Mouse (Mus musculus) midbrain, embryonic 15.5 days (tissue): Measurements from ENCODE around the gene Cyfip1. TPM values are rescaled to one million over a fixed set of nuclear protein-coding genes. Genes with fewer than 3 reads are reported as not detected.
"Not testable (repeated sequence)": the region's sequence is repeated elsewhere in the genome, so short reads cannot be mapped to it uniquely, and the experiment has no call there.

Experiments used
- ATAC-seq: fragments of 200-750 bp; cut with Nextera tagmentation; replicated peaks from 2 replicates; pipeline ENCODE4 v1.8.0; 2017; ENCODE audit warnings: moderate TSS enrichment
- H3K27ac ChIP-seq: fragments of 300-500 bp; sonication (generic); 2 replicates; pipeline ENCODE4 v1.5.1; 2015; ENCODE audit warnings: mild to moderate bottlenecking, inconsistent platforms
- H3K27me3 ChIP-seq: fragments of 300-500 bp; sonication (generic); replicated peaks from 2 replicates; pipeline ENCODE4 v1.6.1; 2015; ENCODE audit warnings: inconsistent platforms
- H3K36me3 ChIP-seq: fragments of 300-500 bp; sonication (generic); replicated peaks from 2 replicates; pipeline ENCODE4 v1.6.1; 2015; ENCODE audit warnings: inconsistent platforms
- H3K4me1 ChIP-seq: fragments of 300-500 bp; sonication (generic); 2 replicates; pipeline ENCODE4 v1.6.1; 2015; ENCODE audit warnings: inconsistent platforms
- H3K4me2 ChIP-seq: fragments of 300-500 bp; sonication (generic); 2 replicates; pipeline ENCODE4 v1.6.1; 2015; ENCODE audit warnings: inconsistent platforms, mild to moderate bottlenecking, moderate library complexity
- H3K4me3 ChIP-seq: fragments of 300-500 bp; sonication (generic); 2 replicates; pipeline ENCODE4 v1.5.1; 2015; ENCODE audit warnings: mild to moderate bottlenecking, inconsistent platforms
- H3K9ac ChIP-seq: fragments of 300-500 bp; sonication (generic); 2 replicates; pipeline ENCODE4 v1.6.1; 2015; ENCODE audit warnings: mild to moderate bottlenecking, inconsistent platforms
- H3K9me3 ChIP-seq: fragments of 300-500 bp; sonication (generic); 2 replicates; pipeline ENCODE4 v1.6.1; 2016; ENCODE audit warnings: inconsistent platforms
- WGBS: fragments of 180-500 bp; shearing (Covaris S2); methylation state at CpG from one replicate; pipeline ENCODE4 v1.1.7; 2015; ENCODE audit warnings: mixed read lengths; 5-methylcytosine and 5-hydroxymethylcytosine counted together
- polyA plus RNA-seq: library from polyadenylated mRNA; unstranded; fragments of >200 nt; fragmentation: Nextera tagmentation; extraction: Ambion mirVana; gene quantifications from 2 replicates; pipeline ENCODE4 v1.2.1, GENCODE M21; 2015

The Cyfip1 gene
- polyA plus RNA-seq, 1 experiment from 2014 or later, result 47.6 TPM

GRCm38 (mm10) chr7:55909519-55909918 is 68.0 kb downstream of the Cyfip1 start:
- H3K4me3 ChIP-seq, result no peak overlapping the region
- no peak overlapping the region for H3K27ac ChIP-seq
- H3K4me1 ChIP-seq, result no peaks in the 10 kb centered on the region
- no peaks in the 10 kb centered on the region for H3K27me3 ChIP-seq
- ATAC-seq, result no peak
- H3K9ac ChIP-seq, result no peak overlapping the region
- H3K9me3 ChIP-seq, result no peaks in the 10 kb centered on the region
- H3K4me2 ChIP-seq, result no peak overlapping the region
- H3K36me3 ChIP-seq, result peaks cover 53% of the 10 kb centered on the region
- 100% methylated on average over 1 of the region's 1 CpGs for WGBS

- H3K36me3 ChIP-seq, result peaks cover 47% of the 10 kb centered on the region
- no peak overlapping the region for H3K4me3 ChIP-seq
- H3K4me2 ChIP-seq, result no peak overlapping the region
- H3K9ac ChIP-seq, result no peak overlapping the region
- no peak for ATAC-seq
- H3K27me3 ChIP-seq, result no peaks in the 10 kb centered on the region
- WGBS, result 90% methylated on average over 2 of the region's 2 CpGs
- H3K27ac ChIP-seq, result no peak overlapping the region
- H3K9me3 ChIP-seq, result no peaks in the 10 kb centered on the region
- no peaks in the 10 kb centered on the region for H3K4me1 ChIP-seq
Observed at GRCm38 (mm10) chr7:55910356-55910755, 68.8 kb downstream of the Cyfip1 start.

- WGBS, result 83% methylated on average over 8 of the region's 8 CpGs
- Histone ChIP-seq H3K36me3 (peaks cover 38% of the 10 kb centered on the region), H3K4me3 (no peak overlapping the region), H3K9ac (no peak overlapping the region), H3K27ac (no peak overlapping the region), H3K27me3 (no peaks in the 10 kb centered on the region), H3K4me1 (no peaks in the 10 kb centered on the region), H3K9me3 (no peaks in the 10 kb centered on the region), H3K4me2 (no peak overlapping the region)
- ATAC-seq, result no peak
Observed at GRCm38 (mm10) chr7:55911371-55911770, 69.8 kb downstream of the Cyfip1 start.

GRCm38 (mm10) chr7:55912118-55912517 is 70.6 kb downstream of the Cyfip1 start:
- Histone ChIP-seq H3K4me3 (no peak overlapping the region), H3K4me2 (no peak overlapping the region), H3K27ac (no peak overlapping the region), H3K27me3 (no peaks in the 10 kb centered on the region), H3K9me3 (no peaks in the 10 kb centered on the region), H3K4me1 (no peaks in the 10 kb centered on the region), H3K36me3 (peaks cover 41% of the 10 kb centered on the region), H3K9ac (no peak overlapping the region)
- WGBS, result 94% methylated on average over 5 of the region's 5 CpGs
- ATAC-seq, result no peak

GRCm38 (mm10) chr7:55918365-55918764 is 76.8 kb downstream of the Cyfip1 start:
- not testable (repeated sequence) for ATAC-seq, H3K9me3 ChIP-seq, H3K27ac ChIP-seq, H3K9ac ChIP-seq, H3K4me3 ChIP-seq, H3K4me1 ChIP-seq, H3K4me2 ChIP-seq, H3K27me3 ChIP-seq
- 95% methylated on average over 11 of the region's 11 CpGs for WGBS
- H3K36me3 ChIP-seq, result peaks cover 23% of the 10 kb centered on the region; the same call in 1 of the 2 replicates

GRCm38 (mm10) chr7:55927262-55927661 is 85.7 kb downstream of the Cyfip1 start:
- 97% methylated on average over 4 of the region's 4 CpGs for WGBS
- no peaks in the 10 kb centered on the region for H3K27me3 ChIP-seq
- no peaks in the 10 kb centered on the region for H3K9me3 ChIP-seq
- H3K4me3 ChIP-seq, result no peak overlapping the region
- H3K36me3 ChIP-seq, result peaks cover 26% of the 10 kb centered on the region
- no peak overlapping the region for H3K9ac ChIP-seq
- no peak overlapping the region for H3K4me2 ChIP-seq
- no peak overlapping the region for H3K27ac ChIP-seq
- no peaks in the 10 kb centered on the region for H3K4me1 ChIP-seq
- no peak for ATAC-seq

- H3K4me2 ChIP-seq, result no peak overlapping the region
- no peaks in the 10 kb centered on the region for H3K4me1 ChIP-seq
- no peak for ATAC-seq
- no peak overlapping the region for H3K9ac ChIP-seq
- H3K27me3 ChIP-seq, result no peaks in the 10 kb centered on the region
- H3K9me3 ChIP-seq, result no peaks in the 10 kb centered on the region
- 88% methylated on average over 2 of the region's 2 CpGs for WGBS
- H3K27ac ChIP-seq, result no peak overlapping the region
- H3K36me3 ChIP-seq, result peaks cover 24% of the 10 kb centered on the region
- H3K4me3 ChIP-seq, result no peak overlapping the region
Observed at GRCm38 (mm10) chr7:55928649-55929048, 87.1 kb downstream of the Cyfip1 start.

- ATAC-seq, result no peak
- H3K36me3 ChIP-seq, result peaks cover 8% of the 10 kb centered on the region; the same call in 1 of the 2 replicates
- no peaks in the 10 kb centered on the region for H3K9me3 ChIP-seq
- H3K4me3 ChIP-seq, result no peak overlapping the region
- WGBS, result 97% methylated on average over 2 of the region's 2 CpGs
- no peak overlapping the region for H3K9ac ChIP-seq
- no peak overlapping the region for H3K27ac ChIP-seq
- no peaks in the 10 kb centered on the region for H3K4me1 ChIP-seq
- H3K27me3 ChIP-seq, result no peaks in the 10 kb centered on the region
- H3K4me2 ChIP-seq, result no peak overlapping the region
Observed at GRCm38 (mm10) chr7:55935025-55935424, 93.5 kb downstream of the Cyfip1 start.

GRCm38 (mm10) chr7:55938341-55938740 is 96.8 kb downstream of the Cyfip1 start:
- no peak overlapping the region for H3K4me3 ChIP-seq
- ATAC-seq, result no peak
- no peak overlapping the region for H3K27ac ChIP-seq
- H3K9me3 ChIP-seq, result no peaks in the 10 kb centered on the region
- H3K9ac ChIP-seq, result no peak overlapping the region
- H3K36me3 ChIP-seq, result no peaks in the 10 kb centered on the region; the same call in 1 of the 2 replicates
- no peaks in the 10 kb centered on the region for H3K27me3 ChIP-seq
- no peak overlapping the region for H3K4me2 ChIP-seq
- 93% methylated on average over 4 of the region's 4 CpGs for whole genome bisulfite sequencing
- H3K4me1 ChIP-seq, result no peaks in the 10 kb centered on the region

GRCm38 (mm10) chr7:55956054-55956453 is 114.5 kb downstream of the Cyfip1 start:
- H3K9ac ChIP-seq, result no peak overlapping the region
- no peak for ATAC-seq
- H3K4me1 ChIP-seq, result peaks cover 6% of the 10 kb centered on the region
- H3K4me3 ChIP-seq, result no peak overlapping the region
- no peak overlapping the region for H3K27ac ChIP-seq
- no peaks in the 10 kb centered on the region for H3K27me3 ChIP-seq
- no peak overlapping the region for H3K4me2 ChIP-seq
- WGBS, result over 99% methylated on average over 2 of the region's 2 CpGs
- H3K9me3 ChIP-seq, result no peaks in the 10 kb centered on the region
- H3K36me3 ChIP-seq, result no peaks in the 10 kb centered on the region

GRCm38 (mm10) chr7:55957178-55957577 is 115.6 kb downstream of the Cyfip1 start:
- H3K4me1 ChIP-seq, result peaks cover 10% of the 10 kb centered on the region
- 98% methylated on average over 3 of the region's 3 CpGs for WGBS
- no peaks in the 10 kb centered on the region for H3K36me3 ChIP-seq
- H3K9me3 ChIP-seq, result no peaks in the 10 kb centered on the region
- H3K9ac ChIP-seq, result no peak overlapping the region
- H3K4me2 ChIP-seq, result no peak overlapping the region
- no peak overlapping the region for H3K4me3 ChIP-seq
- H3K27ac ChIP-seq, result no peak overlapping the region
- no peaks in the 10 kb centered on the region for H3K27me3 ChIP-seq
- ATAC-seq, result no peak

- H3K4me3 ChIP-seq, result no peak overlapping the region
- peaks cover 13% of the 10 kb centered on the region for H3K4me1 ChIP-seq
- no peaks in the 10 kb centered on the region for H3K27me3 ChIP-seq
- ATAC-seq, result no peak
- no peak overlapping the region for H3K27ac ChIP-seq
- H3K36me3 ChIP-seq, result no peaks in the 10 kb centered on the region
- no peak overlapping the region for H3K9ac ChIP-seq
- WGBS, result 96% methylated on average over 4 of the region's 4 CpGs
- H3K4me2 ChIP-seq, result no peak overlapping the region
- no peaks in the 10 kb centered on the region for H3K9me3 ChIP-seq
Observed at GRCm38 (mm10) chr7:55957916-55958315, 116.4 kb downstream of the Cyfip1 start.

- H3K4me2 ChIP-seq, result no peak overlapping the region
- WGBS, result 98% methylated on average over 3 of the region's 3 CpGs
- no peak overlapping the region for H3K9ac ChIP-seq
- H3K4me3 ChIP-seq, result no peak overlapping the region
- no peaks in the 10 kb centered on the region for H3K36me3 ChIP-seq
- no peaks in the 10 kb centered on the region for H3K9me3 ChIP-seq
- H3K4me1 ChIP-seq, result peaks cover 22% of the 10 kb centered on the region
- H3K27ac ChIP-seq, result no peak overlapping the region
- H3K27me3 ChIP-seq, result no peaks in the 10 kb centered on the region
- no peak for ATAC-seq
Observed at GRCm38 (mm10) chr7:55959801-55960200, 118.3 kb downstream of the Cyfip1 start.
